Mouse (Mus musculus) ovary, postnatal 10 days (tissue): Measurements from ENCODE around the gene Asic1.
A peak's percentile ranks its signal among the peaks of the same experiment; 100 is the strongest.
"Not testable (repeated sequence)": the region's sequence is repeated elsewhere in the genome, so short reads cannot be mapped to it uniquely, and the experiment has no call there.

Experiments
- DNase-seq: peaks from one replicate; pipeline ENCODE4 v3.0.0; 2022; ENCODE audit warnings: low spot score

Asic1 gene

GRCm38 (mm10) chr15:99664600-99665451 lies 5.3 kb upstream of the Asic1 start:
- DNase-seq: no peak

- no peak for DNase-seq
Observed at GRCm38 (mm10) chr15:99667544-99667943, 2.6 kb upstream of the Asic1 start.

- peak; percentile 51 for DNase-seq
Observed at GRCm38 (mm10) chr15:99668881-99669280, 1.3 kb upstream of the Asic1 start.

GRCm38 (mm10) chr15:99669392-99669791 lies 776 bp upstream of the Asic1 start:
- DNase-seq: no peak

GRCm38 (mm10) chr15:99670964-99671670 lies 949 bp downstream of the Asic1 start:
- DNase-seq: no peak

- no peak for DNase-seq
Observed at GRCm38 (mm10) chr15:99671783-99672182, 1.6 kb downstream of the Asic1 start.

GRCm38 (mm10) chr15:99674866-99675265 lies 4.7 kb downstream of the Asic1 start:
- no peak for DNase-seq

- DNase-seq: no peak
Observed at GRCm38 (mm10) chr15:99677089-99677488, 6.9 kb downstream of the Asic1 start.

- DNase-seq: no peak
Observed at GRCm38 (mm10) chr15:99678063-99678800, 8.1 kb downstream of the Asic1 start.

- no peak for DNase-seq
Observed at GRCm38 (mm10) chr15:99679008-99679407, 8.8 kb downstream of the Asic1 start.

- DNase-seq: no peak
Observed at GRCm38 (mm10) chr15:99682880-99683279, 12.7 kb downstream of the Asic1 start.

GRCm38 (mm10) chr15:99684156-99684555 lies 14.0 kb downstream of the Asic1 start:
- no peak for DNase-seq

GRCm38 (mm10) chr15:99688712-99689111 lies 18.5 kb downstream of the Asic1 start:
- no peak for DNase-seq

GRCm38 (mm10) chr15:99690924-99691323 lies 20.8 kb downstream of the Asic1 start:
- DNase-seq: no peak

- DNase-seq: no peak
Observed at GRCm38 (mm10) chr15:99691976-99692375, 21.8 kb downstream of the Asic1 start.

- DNase-seq: no peak
Observed at GRCm38 (mm10) chr15:99697309-99697708, 27.1 kb downstream of the Asic1 start.

- no peak for DNase-seq
Observed at GRCm38 (mm10) chr15:99698533-99699085, 28.4 kb downstream of the Asic1 start.

GRCm38 (mm10) chr15:99699715-99700114 lies 29.5 kb downstream of the Asic1 start:
- DNase-seq: no peak

- no peak for DNase-seq
Observed at GRCm38 (mm10) chr15:99700219-99701106, 30.3 kb downstream of the Asic1 start.

- not testable (repeated sequence) for DNase-seq
Observed at GRCm38 (mm10) chr15:99701640-99701998, 31.5 kb downstream of the Asic1 start.
